Mouse (Mus musculus) kidney, postnatal 14 days (tissue): ENCODE data around the gene Eef2k.
A peak's percentile ranks its signal among the peaks of the same experiment; 100 is the strongest.

Experiments used
- DNase-seq: peaks from one replicate; pipeline ENCODE4 v3.0.0; 2022; ENCODE audit warnings: mixed read lengths

Eef2k gene

GRCm38 (mm10) chr7:120848831-120849512 lies 6.3 kb downstream of the Eef2k start:
- DNase-seq = no peak

- no peak for DNase-seq
These were observed 7.5 kb downstream of the Eef2k start for GRCm38 (mm10) chr7:120850165-120850564.

GRCm38 (mm10) chr7:120859854-120860253 lies 17.2 kb downstream of the Eef2k start:
- DNase-seq = no peak

- no peak for DNase-seq
These were observed 18.3 kb downstream of the Eef2k start for GRCm38 (mm10) chr7:120860799-120861487.

- DNase-seq = no peak
These were observed 18.9 kb downstream of the Eef2k start for GRCm38 (mm10) chr7:120861488-120862047.

- no peak for DNase-seq
These were observed 19.6 kb downstream of the Eef2k start for GRCm38 (mm10) chr7:120862196-120862595.

- DNase-seq = no peak
These were observed 20.0 kb downstream of the Eef2k start for GRCm38 (mm10) chr7:120862626-120863025.

- DNase-seq = no peak
These were observed 20.8 kb downstream of the Eef2k start for GRCm38 (mm10) chr7:120863476-120863875.

- peak; percentile 46 for DNase-seq
These were observed 22.5 kb downstream of the Eef2k start for GRCm38 (mm10) chr7:120865100-120865499.

GRCm38 (mm10) chr7:120865832-120866231 lies 23.2 kb downstream of the Eef2k start:
- DNase-seq = peak; percentile 37

- DNase-seq = no peak
These were observed 24.1 kb downstream of the Eef2k start for GRCm38 (mm10) chr7:120866684-120867083.

GRCm38 (mm10) chr7:120867720-120868119 lies 25.1 kb downstream of the Eef2k start:
- DNase-seq = no peak

- no peak for DNase-seq
These were observed 27.3 kb downstream of the Eef2k start for GRCm38 (mm10) chr7:120869883-120870282.

- DNase-seq = no peak
These were observed 27.9 kb downstream of the Eef2k start for GRCm38 (mm10) chr7:120870431-120871008.

- DNase-seq = peak; percentile 25
These were observed 30.5 kb downstream of the Eef2k start for GRCm38 (mm10) chr7:120873083-120873482.

GRCm38 (mm10) chr7:120874021-120874420 lies 31.4 kb downstream of the Eef2k start:
- no peak for DNase-seq

- no peak for DNase-seq
These were observed 32.3 kb downstream of the Eef2k start for GRCm38 (mm10) chr7:120874764-120875539.

GRCm38 (mm10) chr7:120875540-120876388 lies 33.1 kb downstream of the Eef2k start:
- DNase-seq = no peak

- no peak for DNase-seq
These were observed 35.6 kb downstream of the Eef2k start for GRCm38 (mm10) chr7:120878271-120878670.

- no peak for DNase-seq
These were observed 37.3 kb downstream of the Eef2k start for GRCm38 (mm10) chr7:120879972-120880371.

GRCm38 (mm10) chr7:120880770-120881169 lies 38.1 kb downstream of the Eef2k start:
- DNase-seq = no peak

GRCm38 (mm10) chr7:120881451-120881850 lies 38.8 kb downstream of the Eef2k start:
- no peak for DNase-seq
